Mouse (Mus musculus) cerebellum, postnatal 36 days (tissue): Measurements from ENCODE around the gene Dmwd.

Source experiments
- DNase-seq, 2 experiments: peaks; one replicate each; pipeline ENCODE4 v3.0.0; 2021 to 2022; ENCODE audit warnings: mixed read lengths in 2 of 2

Dmwd gene

GRCm38 (mm10) chr7:19073504-19073903, 2.5 kb upstream of the Dmwd start:
- DNase-seq, result peak; percentile 41 to 45

GRCm38 (mm10) chr7:19074494-19074893, 1.5 kb upstream of the Dmwd start:
- no peak for DNase-seq

GRCm38 (mm10) chr7:19075231-19075630, 796 bp upstream of the Dmwd start:
- DNase-seq, result no peak

DNA sequence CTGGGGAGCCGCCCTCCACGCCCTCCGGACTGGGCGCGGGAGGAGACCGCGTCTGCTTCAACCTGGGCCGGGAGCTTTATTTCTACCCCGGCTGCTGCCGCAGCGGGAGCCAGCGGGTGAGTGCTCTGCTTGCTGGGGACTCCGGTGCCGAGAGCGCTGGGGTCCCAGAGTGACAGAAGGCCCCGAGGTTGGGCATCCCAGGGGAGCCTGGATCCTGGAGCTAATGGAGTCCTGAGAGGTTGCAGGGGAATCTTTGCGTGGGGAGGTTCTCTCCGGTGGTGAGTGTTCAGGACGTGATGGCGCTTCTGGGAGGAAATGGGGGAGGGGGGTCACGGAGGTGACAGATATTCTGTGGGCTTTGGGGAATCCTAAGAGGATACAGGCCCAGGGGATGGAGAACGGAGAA, 562 bp downstream of the Dmwd start:
- peak in 1 of 2 experiments; percentile 32 for DNase-seq

DNA sequence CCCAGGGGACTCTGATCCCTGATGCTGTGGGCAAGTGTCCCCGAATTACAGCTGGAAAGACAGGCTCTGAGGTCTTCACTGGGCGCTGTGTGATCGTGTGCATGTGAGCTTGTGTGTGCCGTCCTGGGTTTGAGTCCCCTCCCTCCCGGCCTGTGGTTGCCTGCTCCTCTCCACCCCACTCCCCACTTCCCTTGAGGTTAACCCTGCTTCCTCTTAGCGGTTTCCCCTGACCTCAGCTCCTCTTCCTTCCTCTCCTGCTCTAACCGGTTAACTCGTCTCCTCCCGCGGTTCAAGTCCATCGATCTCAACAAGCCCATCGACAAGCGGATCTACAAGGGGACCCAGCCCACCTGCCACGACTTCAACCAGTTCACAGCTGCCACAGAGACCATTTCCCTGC, 1.7 kb downstream of the Dmwd start:
- DNase-seq, result no peak

- no peak for DNase-seq
Measured at GRCm38 (mm10) chr7:19078732-19079131, 2.7 kb downstream of the Dmwd start.

GRCm38 (mm10) chr7:19080451-19080950, 4.5 kb downstream of the Dmwd start:
- DNase-seq, result no peak

DNA sequence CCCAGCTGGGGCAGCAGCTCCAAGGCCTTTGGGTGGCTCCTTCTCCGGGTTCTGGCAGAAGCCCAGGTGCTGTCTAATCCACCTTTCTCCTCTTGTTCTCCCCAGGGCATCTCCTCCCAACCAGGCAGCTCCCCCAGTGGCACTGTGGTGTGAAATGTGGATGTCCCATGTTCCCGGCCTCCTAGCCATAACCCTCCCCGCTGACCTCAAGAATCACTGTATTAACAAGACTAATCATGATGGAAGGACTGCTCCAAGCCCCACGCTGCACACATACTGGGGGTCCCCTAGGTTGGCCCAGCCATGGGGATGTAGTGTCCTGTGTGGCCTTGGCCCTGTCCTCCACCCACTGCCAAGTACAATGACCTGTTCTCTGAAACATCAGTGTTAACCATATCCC, 6.1 kb downstream of the Dmwd start:
- DNase-seq, result no peak

GRCm38 (mm10) chr7:19083096-19083495, 7.1 kb downstream of the Dmwd start:
- no peak for DNase-seq

GRCm38 (mm10) chr7:19083701-19084100, 7.7 kb downstream of the Dmwd start, which contains the start of gene Dmpk:
TSS of gene Dmpk (plus strand) at chr7:19083849.
- DNase-seq, result no peak

- DNase-seq, result no peak
Measured at GRCm38 (mm10) chr7:19084277-19084771, 8.3 kb downstream of the Dmwd start.

GRCm38 (mm10) chr7:19084921-19085473, 9.0 kb downstream of the Dmwd start:
- no peak for DNase-seq

DNA sequence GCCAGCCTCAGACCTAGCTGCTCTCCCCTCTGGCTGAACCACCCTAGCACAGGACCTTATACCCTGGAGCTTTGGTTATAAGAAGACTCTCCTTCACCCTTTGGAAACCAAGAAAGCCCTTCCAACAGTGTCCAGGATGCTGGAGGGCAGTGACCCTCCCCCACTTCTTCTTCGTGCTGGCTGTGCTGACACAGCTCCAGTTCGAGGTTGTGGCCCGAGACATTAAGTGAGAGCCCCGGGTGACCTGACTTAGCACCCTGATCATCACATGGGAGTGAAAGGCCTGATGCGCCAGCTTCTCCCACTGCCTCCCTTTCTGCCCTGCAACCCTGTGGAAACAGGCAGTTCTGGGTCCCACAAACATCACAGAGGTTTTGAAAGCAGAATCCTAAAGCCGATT, 9.5 kb downstream of the Dmwd start:
- DNase-seq, result no peak

- DNase-seq, result no peak
Measured at GRCm38 (mm10) chr7:19086042-19086441, 10.0 kb downstream of the Dmwd start.

DNA sequence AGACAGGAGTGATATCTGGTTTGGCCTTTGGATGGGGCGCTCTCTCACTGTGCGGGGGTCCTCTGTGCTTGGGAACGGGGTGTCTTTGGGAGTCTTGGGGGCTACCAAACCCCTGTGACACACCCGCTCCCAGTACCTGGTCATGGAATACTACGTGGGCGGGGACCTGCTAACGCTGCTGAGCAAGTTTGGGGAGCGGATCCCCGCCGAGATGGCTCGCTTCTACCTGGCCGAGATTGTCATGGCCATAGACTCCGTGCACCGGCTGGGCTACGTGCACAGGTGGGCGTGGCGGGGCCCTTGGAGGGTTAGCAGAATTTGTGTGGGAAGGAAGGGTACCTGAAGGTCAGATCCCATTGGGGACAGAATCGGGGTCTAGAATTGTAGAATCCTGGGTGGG, 10.7 kb downstream of the Dmwd start:
- DNase-seq, result no peak

DNA sequence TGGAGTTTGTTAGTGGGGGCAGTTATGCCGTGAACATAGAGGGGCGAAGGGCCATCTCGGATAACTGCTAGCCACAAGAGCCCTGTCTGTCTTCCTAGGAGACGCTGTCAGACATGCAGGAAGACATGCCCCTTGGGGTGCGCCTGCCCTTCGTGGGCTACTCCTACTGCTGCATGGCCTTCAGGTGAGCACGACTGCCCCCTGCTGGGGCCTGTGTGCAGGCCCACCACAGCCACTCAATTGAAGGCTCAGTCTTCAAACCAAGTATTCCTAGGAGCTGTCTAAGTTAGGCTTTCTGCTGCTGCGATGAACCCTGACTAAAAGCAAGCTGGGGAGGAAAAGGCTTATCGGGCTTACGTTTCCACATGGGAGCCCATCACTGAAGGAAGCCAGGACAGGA, 12.8 kb downstream of the Dmwd start:
- DNase-seq, result peak; percentile 50 to 63

- no peak for DNase-seq
Measured at GRCm38 (mm10) chr7:19091913-19092312, 15.9 kb downstream of the Dmwd start.

DNA sequence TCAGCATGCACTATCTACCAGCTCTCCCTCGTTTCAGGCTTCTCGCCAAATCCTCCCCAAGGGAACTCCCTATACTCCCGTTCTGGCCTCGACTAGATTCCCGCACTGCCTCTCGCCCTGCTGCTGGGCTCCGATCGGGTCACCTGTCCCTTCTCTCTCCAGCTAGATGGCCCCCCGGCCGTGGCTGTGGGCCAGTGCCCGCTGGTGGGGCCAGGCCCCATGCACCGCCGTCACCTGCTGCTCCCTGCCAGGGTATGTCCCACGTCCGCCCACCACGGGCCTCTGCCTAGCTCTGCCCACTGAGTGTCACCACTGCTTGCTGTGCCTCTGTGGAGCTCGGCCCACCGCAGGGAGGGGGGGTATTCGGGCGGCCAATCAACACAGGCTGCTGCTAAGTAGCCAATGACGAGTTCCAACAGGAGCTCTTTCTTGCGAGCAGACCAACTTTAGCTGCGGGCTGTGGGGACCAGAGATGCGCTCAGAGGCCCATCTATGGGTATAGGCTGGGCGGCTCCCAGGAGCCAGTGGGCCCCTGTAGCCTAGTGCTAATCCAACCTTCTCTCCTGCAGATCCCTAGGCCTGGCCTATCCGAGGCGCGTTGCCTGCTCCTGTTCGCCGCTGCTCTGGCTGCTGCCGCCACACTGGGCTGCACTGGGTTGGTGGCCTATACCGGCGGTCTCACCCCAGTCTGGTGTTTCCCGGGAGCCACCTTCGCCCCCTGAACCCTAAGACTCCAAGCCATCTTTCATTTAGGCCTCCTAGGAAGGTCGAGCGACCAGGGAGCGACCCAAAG, 16.6 kb downstream of the Dmwd start:
- no peak for DNase-seq

GRCm38 (mm10) chr7:19093174-19093521, 17.1 kb downstream of the Dmwd start:
- DNase-seq, result peak; percentile 52 to 65

DNA sequence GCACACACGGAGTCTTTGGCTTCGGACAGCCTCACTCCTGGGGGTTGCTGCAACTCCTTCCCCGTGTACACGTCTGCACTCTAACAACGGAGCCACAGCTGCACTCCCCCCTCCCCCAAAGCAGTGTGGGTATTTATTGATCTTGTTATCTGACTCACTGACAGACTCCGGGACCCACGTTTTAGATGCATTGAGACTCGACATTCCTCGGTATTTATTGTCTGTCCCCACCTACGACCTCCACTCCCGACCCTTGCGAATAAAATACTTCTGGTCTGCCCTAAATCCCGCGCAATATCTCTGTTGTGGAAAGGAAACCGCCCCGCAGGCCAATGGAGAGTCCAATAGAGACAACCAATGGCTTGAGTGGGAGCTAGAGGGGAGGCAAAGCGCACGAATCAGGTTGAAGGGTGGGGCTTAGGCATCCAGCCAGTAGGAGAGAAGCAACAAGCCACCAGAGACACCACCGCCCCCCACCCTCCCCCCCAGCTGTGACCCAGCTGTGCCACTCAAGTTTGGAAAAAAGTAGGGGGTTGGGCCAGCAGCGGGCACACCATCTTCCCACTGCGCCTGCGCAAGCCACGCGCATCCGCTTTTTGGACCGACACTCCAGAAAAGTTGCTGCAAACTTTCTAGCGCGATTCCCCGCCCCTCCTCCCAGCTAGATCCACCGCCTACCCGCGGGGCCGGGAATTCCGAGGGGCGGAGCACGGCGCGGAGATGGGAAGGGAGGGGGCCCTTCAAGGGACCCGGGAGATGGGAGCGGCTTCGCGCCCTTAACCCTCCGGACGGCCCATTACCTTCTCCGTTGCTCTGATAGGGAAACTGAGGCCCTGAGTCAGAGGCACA, 17.7 kb downstream of the Dmwd start:
- DNase-seq, result peak; percentile 30 to 51

- DNase-seq, result no peak
Measured at GRCm38 (mm10) chr7:19094471-19094825, 18.4 kb downstream of the Dmwd start, which contains the start of gene Six5. TSS of gene Six5 (plus strand) at chr7:19094594.

DNA sequence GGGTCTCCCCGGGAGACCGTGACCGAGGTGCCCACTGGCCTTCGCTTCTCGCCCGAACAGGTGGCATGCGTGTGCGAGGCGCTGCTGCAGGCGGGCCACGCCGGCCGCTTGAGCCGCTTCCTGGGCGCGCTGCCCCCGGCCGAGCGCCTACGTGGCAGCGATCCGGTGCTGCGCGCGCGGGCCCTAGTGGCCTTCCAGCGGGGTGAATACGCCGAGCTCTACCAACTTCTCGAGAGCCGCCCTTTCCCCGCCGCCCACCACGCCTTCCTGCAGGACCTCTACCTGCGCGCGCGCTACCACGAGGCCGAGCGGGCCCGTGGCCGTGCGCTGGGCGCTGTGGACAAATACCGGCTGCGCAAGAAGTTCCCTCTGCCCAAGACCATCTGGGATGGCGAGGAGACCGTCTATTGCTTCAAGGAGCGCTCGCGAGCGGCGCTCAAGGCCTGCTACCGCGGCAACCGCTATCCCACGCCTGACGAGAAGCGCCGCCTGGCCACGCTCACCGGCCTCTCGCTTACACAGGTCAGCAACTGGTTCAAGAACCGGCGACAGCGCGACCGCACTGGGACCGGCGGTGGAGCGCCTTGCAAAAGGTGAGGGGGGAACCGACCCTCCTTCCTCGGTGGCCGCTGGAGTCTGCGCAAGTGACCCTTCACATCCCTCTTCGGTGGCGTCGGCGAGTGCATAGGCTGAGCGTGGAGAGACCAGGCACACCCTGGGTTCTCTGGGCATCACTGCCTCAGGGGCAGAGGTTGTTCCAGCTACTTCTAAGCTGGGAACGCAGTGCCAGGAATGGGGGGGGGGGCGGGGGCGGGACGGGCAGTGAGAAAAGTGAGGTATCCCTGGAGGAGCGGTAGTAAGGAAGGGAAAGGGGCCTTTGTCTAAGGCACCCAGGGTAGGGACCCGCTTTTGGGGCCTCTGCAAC, 19.1 kb downstream of the Dmwd start:
- no peak for DNase-seq
